Mouse (Mus musculus) ES-CJ7 (cell line): ENCODE data around the gene Unc5b.

Experiments used
- DNase-seq: peaks from one replicate; pipeline ENCODE4 v3.0.0; 2011; ENCODE audit warnings: low read depth, low spot score

The Unc5b gene

DNA sequence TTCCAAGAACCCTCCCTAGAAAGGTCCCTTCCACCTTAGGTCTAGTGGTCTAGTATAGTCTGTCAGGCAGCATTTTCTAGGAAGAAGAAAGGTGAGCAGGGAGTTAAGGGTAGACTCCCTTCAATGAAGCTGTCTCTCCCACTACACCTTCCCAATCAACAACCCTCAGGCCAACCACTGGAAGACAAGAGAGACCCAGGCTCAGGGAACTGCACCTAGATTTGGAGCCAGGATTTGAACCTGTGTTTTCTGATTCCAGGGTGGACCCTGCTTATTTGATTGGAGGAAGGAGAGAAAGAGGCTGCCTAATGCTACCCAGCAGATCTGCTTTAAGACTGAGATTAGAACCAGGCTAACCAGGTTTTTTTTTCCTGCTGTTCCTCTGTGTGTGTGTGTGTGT, 10.1 kb downstream of the Unc5b start:
- no peak for DNase-seq

DNA sequence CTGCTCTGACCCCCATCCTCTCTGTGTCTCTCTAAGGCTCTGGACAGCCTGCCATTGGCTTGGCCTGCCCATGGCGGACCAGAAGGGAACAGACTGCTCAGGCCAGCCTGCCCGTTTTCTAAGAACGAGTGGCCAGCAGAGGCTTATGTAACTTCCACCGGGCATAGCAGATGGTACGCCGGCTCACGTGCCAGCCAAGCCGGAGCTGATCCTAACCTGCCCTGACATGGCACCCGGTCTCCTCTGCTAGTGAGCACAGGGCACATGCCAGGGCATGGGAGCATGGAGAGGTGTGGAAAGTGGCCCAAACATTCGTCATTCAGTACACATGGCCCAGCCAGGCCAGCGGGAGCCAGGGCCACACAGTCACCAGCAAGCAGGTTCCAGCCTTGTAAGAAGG, 10.8 kb downstream of the Unc5b start:
- no peak for DNase-seq

DNA sequence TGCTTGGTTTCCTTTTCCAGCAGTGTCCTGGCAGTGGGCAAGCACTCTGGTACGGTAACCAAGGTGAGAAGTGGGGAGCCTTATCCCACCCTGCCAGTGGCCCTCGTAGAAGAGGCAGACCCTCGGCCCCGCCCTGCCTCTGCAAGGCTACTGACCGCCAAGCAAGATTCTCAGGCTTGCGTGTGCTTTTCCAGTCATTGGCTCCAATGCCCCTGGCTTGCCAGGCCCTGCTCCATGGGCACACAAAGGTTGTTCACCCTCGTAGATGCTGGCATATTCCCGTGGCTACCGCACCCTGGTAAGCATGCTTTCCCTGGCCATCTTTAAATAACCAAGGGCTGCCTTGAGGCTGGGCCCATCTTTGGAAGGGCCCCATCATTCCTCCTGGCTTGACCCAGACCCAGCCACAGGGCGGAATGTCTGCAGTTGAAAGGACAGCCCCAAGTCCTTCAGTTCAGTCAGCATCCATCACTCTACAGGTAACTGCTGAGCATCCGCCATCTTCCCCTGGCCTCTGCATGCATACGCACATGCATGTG, 11.7 kb downstream of the Unc5b start:
- DNase-seq = no peak

DNA sequence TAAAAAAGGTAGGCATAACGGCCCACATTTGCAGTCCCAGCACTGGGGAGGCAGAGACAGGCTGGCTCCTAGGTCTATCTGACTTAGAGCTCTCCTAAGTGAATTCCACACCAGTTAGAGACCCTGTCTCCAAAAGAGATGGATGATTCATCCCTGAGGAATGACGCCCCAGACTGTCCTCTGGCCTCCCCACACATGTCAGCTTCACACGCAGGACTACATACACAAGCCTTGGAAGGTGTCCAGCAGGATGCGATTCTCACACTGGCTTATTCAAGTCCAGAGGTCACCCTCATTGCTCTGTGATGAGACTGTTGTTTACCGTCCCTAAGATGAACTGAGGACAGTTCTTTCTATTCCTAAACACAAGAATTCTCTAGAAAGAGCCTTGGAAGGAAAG, 12.2 kb downstream of the Unc5b start:
- no peak for DNase-seq

DNA sequence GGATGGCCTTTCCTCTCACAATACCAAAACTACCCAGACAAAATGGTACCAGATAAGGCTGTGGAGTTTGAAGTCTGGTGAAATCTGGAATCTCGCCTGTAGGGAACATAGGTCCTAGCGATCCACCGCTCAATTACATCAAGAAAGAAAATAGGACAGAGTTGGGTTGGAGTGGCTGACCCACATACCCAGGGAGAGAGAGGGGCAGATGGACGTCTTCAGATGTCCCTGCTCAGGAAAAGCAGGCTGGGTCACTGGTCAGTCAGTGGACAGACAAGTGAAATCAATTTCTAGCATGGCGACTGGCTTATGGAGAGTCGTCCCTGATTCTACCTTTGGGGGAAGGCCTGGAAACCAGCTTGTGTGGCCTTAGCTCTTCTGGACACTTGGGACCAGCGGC, 12.7 kb downstream of the Unc5b start:
- DNase-seq = no peak

DNA sequence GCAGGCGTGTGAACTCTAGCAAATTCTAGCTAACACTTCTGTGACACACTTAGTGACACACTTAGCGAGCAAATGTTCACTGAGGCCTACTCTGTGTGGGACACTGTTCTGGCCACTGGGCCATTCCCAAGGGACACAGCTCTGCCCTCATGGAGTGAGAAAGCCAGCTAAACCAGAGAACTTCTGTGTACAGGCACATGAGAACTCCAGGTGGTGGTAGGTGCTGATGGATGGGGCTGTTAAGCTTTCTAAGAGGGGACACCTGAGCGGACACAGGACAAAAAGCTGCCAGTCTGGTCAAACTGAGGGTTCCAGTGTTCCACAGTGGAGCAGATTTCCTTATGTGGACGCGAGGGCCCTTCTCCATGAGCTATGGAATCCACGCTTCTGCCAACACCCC, 13.5 kb downstream of the Unc5b start:
- no peak for DNase-seq

DNA sequence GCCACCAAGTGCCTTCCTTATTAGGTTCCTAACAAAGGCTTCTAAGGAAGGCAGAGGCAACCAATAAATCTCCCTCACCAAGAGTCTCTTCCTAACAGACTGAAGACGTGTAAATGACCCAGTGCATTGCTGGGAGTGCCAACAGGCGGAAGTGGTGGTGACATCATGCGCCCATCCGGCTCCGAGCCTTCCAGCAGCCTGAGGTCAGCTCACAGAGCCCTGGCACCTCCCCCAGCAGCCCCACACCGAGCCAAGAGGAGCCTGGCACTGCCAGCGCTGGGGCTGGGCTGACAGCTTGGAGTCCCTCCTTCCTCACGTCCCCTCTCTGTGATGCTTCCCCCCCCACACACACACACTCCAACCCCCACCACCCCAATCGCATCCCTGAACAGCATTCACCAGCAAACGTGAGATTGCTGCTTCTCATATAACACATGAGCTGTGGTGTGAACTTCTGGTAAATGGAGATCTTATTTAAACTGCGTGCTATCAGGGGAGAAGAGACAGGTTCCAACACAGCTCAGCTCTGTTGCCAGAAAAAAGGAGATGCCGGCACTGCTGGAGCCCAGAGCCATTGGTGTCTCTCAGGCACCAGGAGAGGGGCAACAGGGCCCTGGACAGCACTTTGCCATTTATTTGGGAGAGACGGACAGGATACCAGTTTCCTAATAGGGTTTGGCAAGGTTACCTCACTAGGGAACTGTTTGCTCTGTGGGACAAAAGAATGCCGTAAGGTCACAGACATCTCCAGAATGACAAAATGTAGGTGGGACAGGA, 14.3 kb downstream of the Unc5b start:
- no peak for DNase-seq

DNA sequence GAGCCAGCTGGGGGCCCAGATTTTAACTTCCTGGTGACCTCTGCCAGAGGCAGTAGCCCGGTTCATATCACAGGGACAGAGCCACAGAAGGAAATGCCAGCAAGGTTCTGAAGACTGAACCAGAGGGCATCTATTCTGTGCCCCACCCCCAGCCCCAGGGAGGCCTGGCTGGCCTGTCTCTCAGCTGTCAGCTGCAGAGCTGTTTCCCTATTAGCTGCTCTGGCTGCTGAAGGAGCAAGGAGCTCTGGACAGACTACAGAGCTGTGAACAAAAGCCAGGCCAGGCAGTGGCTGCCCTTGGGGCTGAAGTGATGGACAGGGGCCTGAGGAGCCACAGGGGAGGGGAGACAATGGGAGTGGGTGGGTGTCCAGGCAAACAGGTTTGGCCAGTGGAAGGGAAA, 15.5 kb downstream of the Unc5b start:
- DNase-seq = no peak

DNA sequence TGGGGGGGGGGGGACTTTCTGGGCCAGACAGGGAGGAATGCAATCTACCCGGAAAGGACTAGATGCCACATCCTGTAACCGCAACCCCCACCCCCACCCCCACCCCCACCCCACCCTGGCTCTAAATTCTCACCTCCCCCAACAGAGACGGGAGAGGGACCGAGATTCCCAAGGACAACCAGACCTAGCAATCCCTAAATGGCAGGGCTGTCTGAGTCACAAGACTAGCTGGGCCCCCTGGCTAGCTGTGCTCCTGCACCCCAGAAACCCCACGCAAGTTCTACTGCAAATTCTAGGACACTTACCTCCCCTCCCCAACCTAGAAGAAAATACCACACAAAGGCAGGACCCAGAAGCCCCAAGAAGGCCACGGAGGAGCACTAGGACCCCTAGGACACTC, 16.3 kb downstream of the Unc5b start:
- DNase-seq = peak; percentile 46

DNA sequence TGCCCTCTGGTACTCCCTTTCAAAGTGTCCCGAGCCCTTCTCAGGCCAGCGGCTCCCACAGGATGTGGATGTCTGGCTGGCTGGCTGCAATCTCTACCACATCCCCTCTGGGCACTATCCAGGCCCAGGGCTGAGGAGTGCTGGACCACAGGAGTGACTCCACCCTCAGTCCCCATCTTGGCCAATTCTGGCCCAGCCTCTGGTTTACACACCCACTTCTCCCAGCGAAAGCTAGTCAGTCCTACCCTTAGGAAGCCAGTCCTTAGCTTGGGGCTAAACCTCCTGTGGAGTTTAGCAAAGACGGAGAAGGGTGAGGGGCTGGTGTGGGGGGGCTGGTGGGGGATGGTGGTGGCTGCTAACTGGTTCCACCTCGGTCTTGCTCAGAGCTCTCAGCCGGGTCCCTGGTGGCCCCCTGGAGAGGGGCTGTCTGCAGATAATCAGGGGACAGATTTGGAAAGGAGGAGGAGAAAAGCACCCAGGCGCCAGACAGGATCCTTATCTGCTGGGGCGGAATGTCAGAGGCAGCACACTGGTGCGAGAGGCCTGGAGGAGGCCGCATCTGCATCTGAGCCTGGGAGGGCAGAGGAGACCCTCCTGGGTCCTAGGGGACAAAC, 16.8 kb downstream of the Unc5b start:
- DNase-seq = peak; percentile 90

DNA sequence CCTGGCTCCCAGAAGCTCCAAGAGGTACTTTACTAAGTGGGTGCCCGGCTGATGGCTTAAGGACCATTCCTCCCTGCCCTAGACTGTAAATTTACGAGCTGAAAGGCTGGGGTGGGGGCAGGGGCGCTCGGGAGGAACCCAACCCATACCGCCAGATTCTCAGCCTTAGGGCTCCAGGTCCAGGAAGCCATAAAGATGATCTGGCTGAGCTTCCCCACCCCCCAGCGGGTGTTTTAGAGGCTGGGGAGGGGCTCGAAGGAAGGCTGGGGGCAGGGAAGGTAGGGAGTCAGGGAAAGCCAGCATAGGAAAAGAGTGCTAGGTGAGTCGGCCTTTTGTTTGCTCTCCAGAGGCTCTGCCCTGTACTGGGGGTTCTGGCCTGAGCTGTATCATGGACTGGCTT, 17.8 kb downstream of the Unc5b start:
- peak; percentile 88 for DNase-seq

DNA sequence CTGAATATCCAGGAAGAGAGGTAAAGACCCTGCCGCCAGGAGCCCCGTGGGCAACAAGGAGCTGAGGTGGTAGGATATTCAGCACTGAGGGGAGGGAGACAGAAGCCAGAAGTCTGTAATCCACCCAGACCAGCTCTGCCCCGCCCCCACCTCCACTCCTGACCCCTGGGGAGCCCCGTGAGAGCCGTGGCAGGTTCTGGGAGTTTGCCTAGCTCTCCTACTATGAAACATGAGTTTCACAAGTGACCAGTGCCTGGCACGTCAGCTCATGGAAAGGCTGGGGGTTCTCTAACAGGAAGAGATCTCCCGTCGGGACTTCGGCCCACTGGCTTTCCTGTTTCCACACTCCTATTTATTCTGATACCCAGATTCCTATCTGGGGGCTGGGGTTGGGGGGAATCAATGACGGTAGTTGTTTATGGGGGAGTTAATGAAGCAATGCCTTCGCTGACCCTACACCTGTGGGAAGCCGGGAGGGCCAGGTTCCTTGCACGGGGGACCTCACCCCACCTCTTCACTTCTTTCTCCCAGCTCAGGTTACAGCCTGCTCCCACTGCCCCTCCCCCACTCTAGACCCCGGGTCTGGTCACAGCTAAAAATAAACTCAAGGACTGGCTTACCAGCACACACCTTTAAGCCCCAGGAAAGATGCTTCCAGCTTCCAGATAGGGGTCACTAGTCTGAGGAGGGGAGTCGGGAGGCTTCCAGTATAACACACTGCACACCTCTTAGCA, 19.4 kb downstream of the Unc5b start:
- peak; percentile 86 for DNase-seq

DNA sequence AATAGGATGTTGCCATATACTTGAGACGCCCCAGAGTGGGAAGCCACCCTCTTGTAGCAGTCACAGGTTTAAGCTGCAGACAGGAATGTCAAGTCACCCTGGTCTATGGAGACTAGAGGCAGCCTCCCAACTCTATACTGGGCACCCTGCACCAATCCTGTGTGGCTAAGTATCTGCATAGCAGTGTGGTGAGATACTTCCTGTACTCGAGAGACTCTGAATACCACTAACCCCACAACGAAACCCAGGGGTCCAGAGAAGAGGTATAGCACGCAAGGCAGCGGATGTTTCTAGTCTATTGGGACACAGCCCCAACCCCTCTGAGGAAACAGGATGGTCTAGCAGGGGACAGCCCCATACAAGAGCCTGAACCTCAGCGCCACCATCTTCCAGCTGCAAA, 22.9 kb downstream of the Unc5b start:
- DNase-seq = no peak

DNA sequence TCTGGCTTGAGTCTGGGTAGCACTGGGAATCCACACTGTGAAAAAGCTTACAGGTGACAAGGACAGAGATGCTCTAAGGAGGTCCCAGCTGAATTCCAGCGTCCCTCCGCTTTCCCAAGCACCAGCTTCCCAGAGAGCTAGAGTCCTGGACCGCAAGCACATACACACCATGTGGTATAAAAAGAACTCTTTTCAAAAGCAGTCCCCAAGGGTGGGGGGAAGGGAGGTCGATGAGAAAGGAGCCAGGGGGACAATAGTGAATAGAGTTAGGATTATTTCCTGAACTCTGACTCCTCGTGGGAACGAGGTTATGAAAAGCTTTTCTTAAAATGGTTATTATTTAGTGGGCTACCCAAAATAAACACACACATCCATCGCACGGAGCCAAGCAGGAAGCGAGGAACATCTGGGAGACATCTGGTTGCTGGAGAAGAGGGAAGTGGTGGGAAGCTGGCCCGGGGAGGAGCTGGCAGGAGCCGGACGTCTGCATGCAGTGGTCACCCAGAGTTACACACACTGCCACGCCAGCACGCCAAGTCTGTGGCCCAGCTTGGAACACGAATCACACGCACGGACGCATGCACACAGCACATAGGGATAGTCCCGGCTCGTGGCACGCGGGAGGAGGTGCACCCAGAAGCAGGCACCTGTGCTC, 23.7 kb downstream of the Unc5b start:
- no peak for DNase-seq

DNA sequence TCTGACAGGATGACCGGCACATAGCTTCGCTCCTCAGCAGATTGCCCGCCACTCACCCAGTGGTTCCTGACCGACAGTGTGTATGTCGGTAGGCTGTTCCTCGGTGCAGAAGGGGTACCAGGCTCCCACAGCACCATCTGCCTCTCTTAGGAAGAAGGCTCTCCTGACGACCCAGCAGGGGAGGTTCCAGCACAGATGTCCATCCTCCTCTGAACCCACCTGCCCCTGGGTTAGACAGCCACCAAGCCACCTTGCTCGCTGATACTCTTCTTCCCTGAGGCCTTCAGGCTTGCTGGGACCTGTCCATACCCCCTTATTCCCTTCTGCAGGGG, 25.2 kb downstream of the Unc5b start:
- DNase-seq = no peak

DNA sequence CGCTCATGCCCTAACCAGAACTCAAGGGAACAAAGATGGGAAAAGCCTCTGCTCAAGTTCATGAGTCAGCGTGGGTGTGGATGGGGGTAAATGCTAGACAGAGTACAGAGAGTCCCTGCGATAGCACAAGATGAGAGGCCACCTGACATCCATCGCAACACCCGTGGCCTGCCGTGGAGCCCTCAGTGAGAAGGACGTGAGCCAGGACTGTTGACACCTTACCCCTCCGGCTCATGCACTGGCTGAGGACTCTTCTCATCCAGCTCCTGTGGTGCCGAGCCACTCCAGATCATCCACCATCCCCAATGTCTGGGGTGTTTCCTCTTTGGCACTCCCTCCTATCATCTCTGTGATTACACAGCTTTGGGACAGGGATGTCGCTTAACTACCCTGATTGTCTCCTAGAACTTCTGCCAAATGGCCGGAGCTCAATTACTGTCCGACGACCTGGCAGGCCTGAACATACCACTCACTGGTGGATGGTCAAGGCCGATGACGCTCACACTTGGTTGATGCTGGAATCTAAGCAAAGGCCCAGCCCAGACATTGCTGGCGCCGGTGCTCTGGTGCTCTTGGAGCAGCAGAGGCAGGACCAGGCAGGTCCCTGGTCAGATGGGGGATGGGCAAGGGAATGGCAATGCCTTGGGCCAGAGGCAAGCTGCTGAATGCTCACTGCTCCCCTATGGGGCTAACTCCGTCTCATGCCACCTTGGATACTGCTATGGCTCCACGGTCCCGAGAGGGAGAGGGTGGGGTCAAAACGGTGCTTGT, 25.8 kb downstream of the Unc5b start:
- DNase-seq = peak; percentile 26

DNA sequence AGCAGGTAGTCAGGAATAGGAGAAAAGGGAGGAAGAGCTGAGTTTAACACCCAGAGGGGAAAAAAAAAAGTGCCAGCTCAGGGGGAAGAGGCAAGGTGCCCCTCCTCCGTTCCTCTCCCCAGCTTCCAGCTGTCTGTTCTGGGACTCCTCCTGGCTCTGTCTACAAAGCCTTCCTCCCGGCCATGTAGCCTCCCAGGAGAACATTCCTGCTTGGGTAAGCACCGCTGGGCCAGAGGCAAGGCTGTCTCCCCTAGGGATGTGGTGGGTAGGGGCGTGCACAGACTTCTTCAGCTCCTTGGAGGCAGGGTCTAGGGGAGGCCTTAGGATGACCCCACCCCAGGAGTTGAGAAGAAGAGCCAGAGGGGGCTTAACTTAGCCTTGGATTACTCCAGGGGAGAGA, 26.5 kb downstream of the Unc5b start:
- no peak for DNase-seq

DNA sequence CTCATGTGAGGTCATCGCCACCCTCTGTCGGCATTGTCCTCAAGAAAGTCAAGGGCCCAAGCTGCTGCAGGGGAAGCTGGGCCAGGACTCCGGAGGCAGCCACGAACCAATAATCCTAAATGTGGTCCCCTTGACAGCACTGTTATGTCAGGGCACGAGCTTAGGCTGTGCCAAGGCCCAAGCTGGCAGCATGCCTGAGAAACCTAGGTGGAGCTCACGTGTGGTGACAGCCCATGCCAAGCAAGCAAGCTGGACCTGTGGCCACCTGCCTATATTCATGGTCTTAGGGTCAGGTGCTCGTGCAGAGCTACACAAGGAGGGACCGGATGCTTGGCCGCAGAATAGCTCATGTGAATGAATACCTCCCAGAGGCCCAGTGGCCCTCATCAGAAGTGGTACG, 27.4 kb downstream of the Unc5b start:
- DNase-seq = no peak

DNA sequence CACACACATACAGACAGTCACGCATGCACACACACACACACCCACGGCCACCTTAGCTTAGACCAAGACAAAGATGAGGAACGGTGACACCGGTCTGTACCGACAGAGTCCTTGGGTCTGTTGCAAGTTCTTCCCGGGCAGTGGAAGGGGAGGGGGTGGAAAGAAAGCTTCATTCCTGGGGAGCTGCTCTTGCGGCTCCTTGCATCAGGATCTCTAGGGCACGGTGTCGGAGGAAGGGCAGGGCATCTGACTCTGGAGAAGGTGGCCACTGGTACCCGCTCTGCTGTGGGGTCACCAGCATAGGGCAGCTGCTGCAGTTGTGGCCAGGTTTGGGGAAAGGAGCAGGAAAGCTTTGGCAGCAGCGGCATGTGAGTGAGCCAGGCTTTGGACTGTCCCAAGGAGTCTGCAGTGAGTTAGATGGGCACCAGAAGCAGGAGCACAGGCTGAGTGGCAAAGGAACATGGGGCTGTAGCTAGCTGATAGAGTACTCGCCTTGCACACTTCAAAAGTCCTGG, 29.4 kb downstream of the Unc5b start:
- DNase-seq = no peak

DNA sequence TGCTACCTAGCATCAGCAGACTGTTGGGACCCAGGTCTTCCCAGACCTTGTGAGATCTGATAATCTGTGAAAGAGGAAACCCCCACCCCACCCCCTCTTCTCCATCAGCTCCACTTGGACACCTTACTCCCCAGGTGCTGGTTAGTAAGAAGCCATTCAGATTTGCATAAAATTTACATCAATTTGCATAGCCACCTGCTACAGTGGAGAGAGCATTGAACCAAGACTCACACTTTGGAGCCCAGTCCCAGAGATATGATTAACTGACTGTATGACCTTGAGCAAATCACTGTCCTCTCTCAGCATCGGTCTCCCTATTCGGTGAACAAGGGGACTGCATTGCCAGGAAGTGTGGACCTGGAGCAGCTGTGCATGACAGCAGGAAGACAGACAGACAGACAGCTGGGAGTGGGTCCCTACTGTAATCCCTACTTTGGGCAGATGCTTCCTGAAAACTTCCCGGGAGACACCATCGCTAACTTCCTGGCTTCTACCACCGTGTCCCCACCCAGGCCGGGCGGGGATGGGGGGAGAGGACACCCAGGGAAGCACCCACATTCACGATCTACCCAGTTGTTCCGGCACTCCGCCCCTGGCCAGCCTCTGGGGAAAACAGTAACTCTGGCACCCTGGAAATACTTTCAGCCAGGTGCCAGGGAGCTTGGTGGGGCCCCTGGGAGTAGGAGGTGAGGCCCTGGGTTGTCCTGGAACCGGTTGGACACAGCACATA, 30.0 kb downstream of the Unc5b start:
- no peak for DNase-seq
